Mouse (Mus musculus): Measurements from ENCODE around the gene Rftn1. TPM values are rescaled to one million over a fixed set of nuclear protein-coding genes. Genes with fewer than 3 reads are reported as not detected.

Rftn1 gene
- total and polyA plus RNA-seq, 2 experiments = 2.6 to 3.1 TPM

GRCm38 (mm10) chr17:50195399-50195798 is 4.9 kb upstream of the Rftn1 start:
- H3K27ac ChIP-seq (replicated peaks; ENCODE audit: insufficient read depth, low read depth, low read length) = no peak overlapping the region
- no peak overlapping the region for H3K4me3 ChIP-seq (ENCODE audit: insufficient read depth, low read depth, low read length)
- 0 out of 2 replicates have a peak, but pooled peaks cover 2% of the 10 kb centered on the region for H3K27me3 ChIP-seq (ENCODE audit: control insufficient read depth, insufficient read depth, low read length)
- DNase-seq (ENCODE audit: extremely low read depth, low read depth, low spot score) = no peak
- no peaks in the 10 kb centered on the region for H3K36me3 ChIP-seq (ENCODE audit: control insufficient read depth, insufficient read depth, low read length)
- H3K9ac ChIP-seq (ENCODE audit: low read depth, low read length) = no peak overlapping the region
- H3K4me1 ChIP-seq (ENCODE audit: control insufficient read depth, insufficient read depth, low read length) = no peaks in the 10 kb centered on the region
- TF ChIP-seq POLR2A (IDR thresholded peaks at IDR 0.05; ENCODE audit: extremely low read depth, insufficient read depth, low read length) (no peak), CTCF (IDR thresholded peaks at IDR 0.05; ENCODE audit: low read depth, low read length) (no peak)
- 89% methylated on average over 7 of the region's 7 CpGs for WGBS
- no peaks in the 10 kb centered on the region for H3K79me2 ChIP-seq (ENCODE audit: control insufficient read depth, insufficient read depth, low read length)

- no peaks in the 10 kb centered on the region for H3K36me3 ChIP-seq (ENCODE audit: control insufficient read depth, insufficient read depth, low read length)
- no peaks in the 10 kb centered on the region for H3K4me1 ChIP-seq (ENCODE audit: control insufficient read depth, insufficient read depth, low read length)
- H3K4me3 ChIP-seq (ENCODE audit: insufficient read depth, low read depth, low read length) = no peak overlapping the region
- no peak overlapping the region for H3K9ac ChIP-seq (ENCODE audit: low read depth, low read length)
- TF ChIP-seq POLR2A (IDR thresholded peaks at IDR 0.05; ENCODE audit: extremely low read depth, insufficient read depth, low read length) (no peak), CTCF (IDR thresholded peaks at IDR 0.05; ENCODE audit: low read depth, low read length) (no peak)
- 0 out of 2 replicates have a peak, but pooled peaks cover 4% of the 10 kb centered on the region for H3K79me2 ChIP-seq (ENCODE audit: control insufficient read depth, insufficient read depth, low read length)
- 81% methylated on average over 3 of the region's 3 CpGs for WGBS
- H3K27ac ChIP-seq (replicated peaks; ENCODE audit: insufficient read depth, low read depth, low read length) = no peak overlapping the region
- H3K27me3 ChIP-seq (ENCODE audit: control insufficient read depth, insufficient read depth, low read length) = peaks cover 5% of the 10 kb centered on the region; the same call in 1 of the 2 replicates
- no peak for DNase-seq (ENCODE audit: extremely low read depth, low read depth, low spot score)
These were observed 4.1 kb upstream of the Rftn1 start for GRCm38 (mm10) chr17:50194541-50194940.

- Histone ChIP-seq H3K36me3 (ENCODE audit: control insufficient read depth, insufficient read depth, low read length) (no peaks in the 10 kb centered on the region), H3K9ac (ENCODE audit: low read depth, low read length) (no peak overlapping the region), H3K79me2 (ENCODE audit: control insufficient read depth, insufficient read depth, low read length) (0 out of 2 replicates have a peak, but pooled peaks cover 4% of the 10 kb centered on the region), H3K27me3 (ENCODE audit: control insufficient read depth, insufficient read depth, low read length) (peaks cover 5% of the 10 kb centered on the region; the same call in 1 of the 2 replicates), H3K27ac (replicated peaks; ENCODE audit: insufficient read depth, low read depth, low read length) (no peak overlapping the region), H3K4me3 (ENCODE audit: insufficient read depth, low read depth, low read length) (no peak overlapping the region), H3K4me1 (ENCODE audit: control insufficient read depth, insufficient read depth, low read length) (no peaks in the 10 kb centered on the region)
- no peak for DNase-seq (ENCODE audit: extremely low read depth, low read depth, low spot score)
- TF ChIP-seq POLR2A (IDR thresholded peaks at IDR 0.05; ENCODE audit: extremely low read depth, insufficient read depth, low read length) (no peak), CTCF (IDR thresholded peaks at IDR 0.05; ENCODE audit: low read depth, low read length) (peak; percentile 26; the same call in 1 of the 2 replicates)
- 40% methylated on average over 3 of the region's 3 CpGs for WGBS
These were observed 3.2 kb upstream of the Rftn1 start for GRCm38 (mm10) chr17:50193653-50194052.

GRCm38 (mm10) chr17:50192376-50192940 is 2.0 kb upstream of the Rftn1 start:
- peaks cover 3% of the 10 kb centered on the region; the same call in 1 of the 2 replicates for H3K27me3 ChIP-seq (ENCODE audit: control insufficient read depth, insufficient read depth, low read length)
- H3K4me3 ChIP-seq (ENCODE audit: insufficient read depth, low read depth, low read length) = no peak overlapping the region
- H3K9ac ChIP-seq (ENCODE audit: low read depth, low read length) = no peak overlapping the region
- H3K36me3 ChIP-seq (ENCODE audit: control insufficient read depth, insufficient read depth, low read length) = no peaks in the 10 kb centered on the region
- H3K79me2 ChIP-seq (ENCODE audit: control insufficient read depth, insufficient read depth, low read length) = 0 out of 2 replicates have a peak, but pooled peaks cover 4% of the 10 kb centered on the region
- no peaks in the 10 kb centered on the region for H3K4me1 ChIP-seq (ENCODE audit: control insufficient read depth, insufficient read depth, low read length)
- 61% methylated on average over 10 of the region's 10 CpGs for WGBS
- H3K27ac ChIP-seq (replicated peaks; ENCODE audit: insufficient read depth, low read depth, low read length) = no peak overlapping the region
- no peak for TF ChIP-seq CTCF (IDR thresholded peaks at IDR 0.05; ENCODE audit: low read depth, low read length)
- TF ChIP-seq POLR2A (IDR thresholded peaks at IDR 0.05; ENCODE audit: extremely low read depth, insufficient read depth, low read length) = no peak
- DNase-seq (ENCODE audit: extremely low read depth, low read depth, low spot score) = no peak

- Histone ChIP-seq H3K27ac (replicated peaks; ENCODE audit: insufficient read depth, low read depth, low read length) (no peak overlapping the region), H3K9ac (ENCODE audit: low read depth, low read length) (no peak overlapping the region)
- 66% methylated on average over 9 of the region's 9 CpGs for WGBS
These were observed 964 bp upstream of the Rftn1 start for GRCm38 (mm10) chr17:50191318-50191957.

More at GRCm38 (mm10) chr17:50191318-50191957, 964 bp upstream of the Rftn1 start:
- Histone ChIP-seq H3K27me3 (ENCODE audit: control insufficient read depth, insufficient read depth, low read length) (peaks cover 3% of the 10 kb centered on the region; the same call in 1 of the 2 replicates), H3K4me3 (ENCODE audit: insufficient read depth, low read depth, low read length) (no peak overlapping the region), H3K4me1 (ENCODE audit: control insufficient read depth, insufficient read depth, low read length) (no peaks in the 10 kb centered on the region), H3K79me2 (ENCODE audit: control insufficient read depth, insufficient read depth, low read length) (0 out of 2 replicates have a peak, but pooled peaks cover 4% of the 10 kb centered on the region), H3K36me3 (ENCODE audit: control insufficient read depth, insufficient read depth, low read length) (no peaks in the 10 kb centered on the region)
- no peak for DNase-seq (ENCODE audit: extremely low read depth, low read depth, low spot score)
- TF ChIP-seq CTCF (IDR thresholded peaks at IDR 0.05; ENCODE audit: low read depth, low read length) = no peak
- TF ChIP-seq POLR2A (IDR thresholded peaks at IDR 0.05; ENCODE audit: extremely low read depth, insufficient read depth, low read length) = no peak
